Mouse (Mus musculus) lung, embryonic 14.5 days (tissue): ENCODE measurements around the gene Aldh6a1. TPM values are rescaled to one million over a fixed set of nuclear protein-coding genes. Genes with fewer than 3 reads are reported as not detected.

Experiments
- ATAC-seq: fragments of 200-750 bp; cut with Nextera tagmentation; 2 replicates; pipeline ENCODE4 v1.8.0; 2017; ENCODE audit warnings: mild to moderate bottlenecking, moderate TSS enrichment, moderate library complexity; ENCODE audit not compliant: insufficient read depth
- DNase-seq: peaks from one replicate; pipeline ENCODE4 v3.0.0-alpha.2; 2015
- H3K27ac ChIP-seq: fragments of 300-500 bp; sonication (generic); 2 replicates; pipeline ENCODE4 v1.5.1; 2014; ENCODE audit warnings: low read depth, mild to moderate bottlenecking, moderate library complexity
- H3K27me3 ChIP-seq: fragments of 300-500 bp; sonication (generic); 2 replicates; pipeline ENCODE4 v1.6.1; 2014; ENCODE audit warnings: low read length, control low read depth; ENCODE audit not compliant: insufficient read depth
- H3K36me3 ChIP-seq: fragments of 300-500 bp; sonication (generic); 2 replicates; pipeline ENCODE4 v1.6.1; 2014; ENCODE audit warnings: control low read depth; ENCODE audit not compliant: insufficient read depth
- H3K4me1 ChIP-seq: fragments of 300-500 bp; sonication (generic); 2 replicates; pipeline ENCODE4 v1.6.1; 2014; ENCODE audit warnings: antibody characterized with exemption, control low read depth; ENCODE audit not compliant: insufficient read depth
- H3K4me2 ChIP-seq: fragments of 300-500 bp; sonication (generic); 2 replicates; pipeline ENCODE4 v1.6.1; 2014; ENCODE audit warnings: mild to moderate bottlenecking
- H3K4me3 ChIP-seq: fragments of 300-500 bp; sonication (generic); 2 replicates; pipeline ENCODE4 v1.5.1; 2014; ENCODE audit warnings: low read depth, low read length
- H3K9ac ChIP-seq: fragments of 300-500 bp; sonication (generic); 2 replicates; pipeline ENCODE4 v1.6.1; 2014
- H3K9me3 ChIP-seq: fragments of 300-500 bp; sonication (generic); 2 replicates; pipeline ENCODE4 v1.6.1; 2016; ENCODE audit warnings: low read depth, low read length, control low read depth
- CTCF ChIP-seq: IDR thresholded peaks from 2 replicates; pipeline ENCODE4 v1.5.1; 2016; ENCODE audit warnings: antibody characterized with exemption, low read depth
- WGBS: fragments of 180-500 bp; shearing (Covaris S2); extraction: QIAGEN DNeasy Blood & Tissue Kit; methylation state at CpG from one replicate; pipeline ENCODE4 v1.1.7; 2014; 5-methylcytosine and 5-hydroxymethylcytosine counted together
- polyA plus RNA-seq: library from polyadenylated mRNA; unstranded; fragments of >200 nt; fragmentation: Nextera tagmentation; extraction: Ambion mirVana; gene quantifications from 2 replicates; pipeline ENCODE4 v1.2.1, GENCODE M21; 2014

Aldh6a1 gene
- 32.8 and 35.4 TPM in 2 replicates for polyA plus RNA-seq

DNA sequence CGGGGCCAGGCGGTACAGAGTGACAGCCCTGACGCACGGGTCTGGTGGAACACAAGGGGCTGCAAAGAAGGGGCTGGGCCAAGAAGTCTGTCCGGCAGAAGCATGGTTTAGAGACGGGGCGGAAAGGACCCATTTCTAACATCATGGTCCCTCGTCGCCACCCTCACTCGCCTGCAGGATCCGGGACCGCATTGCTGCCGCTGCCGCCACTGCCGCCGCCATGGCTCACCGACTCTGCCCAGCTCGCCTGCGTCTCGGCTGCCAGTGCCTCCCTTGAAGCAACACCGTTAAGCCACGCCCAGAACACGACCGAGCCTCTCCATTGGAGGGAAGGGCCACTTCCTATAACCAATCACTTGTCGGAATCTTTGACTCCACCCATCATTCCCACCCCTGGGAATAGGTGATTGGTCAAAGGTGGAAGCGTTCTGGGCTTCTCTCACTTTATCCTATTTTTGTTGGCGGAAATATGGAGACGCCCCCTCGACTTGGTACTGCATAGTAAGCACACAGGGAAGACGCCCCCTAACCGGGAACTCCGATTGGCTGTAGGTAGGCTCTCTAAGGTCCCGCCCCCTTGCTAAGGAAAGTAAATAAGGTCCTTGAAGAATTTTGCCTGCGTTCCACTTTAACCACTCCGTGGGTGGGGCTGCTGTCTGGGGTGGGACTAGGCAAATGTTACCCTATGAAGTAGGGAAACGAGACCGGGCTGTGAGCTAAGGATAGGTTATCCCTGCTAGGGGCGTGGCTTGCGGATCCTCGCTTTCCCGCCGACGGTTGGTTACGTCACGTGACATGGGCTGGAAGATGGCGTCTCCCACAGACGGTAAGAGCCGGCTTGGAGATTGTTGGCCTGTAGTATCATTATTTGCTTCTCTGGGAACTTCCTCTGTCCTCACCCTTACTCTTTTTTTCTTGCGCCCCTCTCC is at the start of gene Aldh6a1, which contains the start of gene Lin52:
Gene Aldh6a1 (minus strand): TSS at position 287 of the 929 bp plus-strand sequence.
Gene Lin52 (plus strand): TSS at position 705 of the 929 bp plus-strand sequence.
- peak; percentile 99 for ATAC-seq

GRCm38 (mm10) chr12:84496795-84497194 is 46.0 kb upstream of the Aldh6a1 start:
- no peak overlapping the region for H3K4me3 ChIP-seq
- no peaks in the 10 kb centered on the region for H3K9me3 ChIP-seq
- DNase-seq (no peak), ATAC-seq (no peak)
- no peaks in the 10 kb centered on the region for H3K36me3 ChIP-seq
- H3K27me3 ChIP-seq, result no peaks in the 10 kb centered on the region
- H3K9ac ChIP-seq, result no peak overlapping the region
- no peak for TF ChIP-seq CTCF
- H3K27ac ChIP-seq, result no peak overlapping the region
- 86% methylated on average over 1 of the region's 1 CpGs for WGBS
- H3K4me1 ChIP-seq, result no peaks in the 10 kb centered on the region
- H3K4me2 ChIP-seq, result no peak overlapping the region

More for the DNA sequence above, at the start of gene Aldh6a1, which contains the start of gene Lin52:
- H3K27ac ChIP-seq, result peak within 1 kb of the TSS; percentile 59
- no peaks in the 10 kb centered on the region for H3K9me3 ChIP-seq
- peak; percentile 99 for DNase-seq
- no peaks in the 10 kb centered on the region for H3K27me3 ChIP-seq
- H3K36me3 ChIP-seq, result no peaks in the 10 kb centered on the region
- under 1% methylated on average over 49 of the region's 49 CpGs for WGBS
- H3K4me3 ChIP-seq, result peak within 1 kb of the TSS; percentile 76
- no peaks in the 10 kb centered on the region for H3K4me1 ChIP-seq
- peak within 1 kb of the TSS; percentile 66 for H3K9ac ChIP-seq
- H3K4me2 ChIP-seq, result peak within 1 kb of the TSS; percentile 91
- TF ChIP-seq CTCF, result no peak

DNA sequence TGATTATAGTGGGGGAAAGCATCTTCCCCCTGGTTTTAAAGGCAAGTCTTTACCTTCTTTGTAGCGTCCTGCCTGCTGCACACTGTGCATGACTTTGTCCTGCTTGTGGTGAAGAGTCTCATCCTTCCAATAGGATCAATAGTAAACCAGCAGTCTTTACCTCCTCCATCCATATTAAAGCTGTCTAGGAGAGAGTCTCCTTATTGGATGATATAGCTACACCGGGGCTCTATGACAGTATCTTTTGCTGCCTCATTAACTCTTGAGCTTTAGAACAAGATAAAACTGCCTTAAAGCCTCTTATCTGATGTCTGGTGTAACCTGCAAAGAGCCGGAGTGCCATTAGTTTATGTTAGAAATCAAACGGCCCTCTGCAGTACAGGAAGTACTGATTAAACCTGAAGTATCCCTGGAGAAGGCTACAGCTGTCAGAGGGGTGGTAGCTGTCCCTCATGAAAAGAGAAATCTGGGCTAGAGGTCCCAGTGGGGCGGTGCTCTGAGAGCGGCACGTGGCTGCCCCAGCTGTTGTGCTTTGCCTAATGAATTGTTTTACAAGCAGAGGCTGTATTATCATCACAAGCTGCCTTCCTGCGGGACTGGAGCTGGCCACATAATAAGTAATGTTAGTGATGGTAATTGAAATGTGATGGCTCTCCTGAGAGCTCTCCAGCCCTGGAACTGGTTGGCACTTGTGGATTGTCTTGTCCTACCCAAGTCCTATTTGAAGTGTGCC is 36.7 kb upstream of the Aldh6a1 start:
- ATAC-seq (no peak), DNase-seq (peak; percentile 52)
- Histone ChIP-seq H3K27me3 (no peaks in the 10 kb centered on the region), H3K4me2 (no peak overlapping the region), H3K4me3 (no peak overlapping the region), H3K9me3 (no peaks in the 10 kb centered on the region), H3K4me1 (0 out of 2 replicates have a peak, but pooled peaks cover 7% of the 10 kb centered on the region), H3K27ac (no peak overlapping the region), H3K36me3 (no peaks in the 10 kb centered on the region), H3K9ac (no peak overlapping the region)
- WGBS, result 16% methylated on average over 8 of the region's 8 CpGs
- TF ChIP-seq CTCF, result no peak

DNA sequence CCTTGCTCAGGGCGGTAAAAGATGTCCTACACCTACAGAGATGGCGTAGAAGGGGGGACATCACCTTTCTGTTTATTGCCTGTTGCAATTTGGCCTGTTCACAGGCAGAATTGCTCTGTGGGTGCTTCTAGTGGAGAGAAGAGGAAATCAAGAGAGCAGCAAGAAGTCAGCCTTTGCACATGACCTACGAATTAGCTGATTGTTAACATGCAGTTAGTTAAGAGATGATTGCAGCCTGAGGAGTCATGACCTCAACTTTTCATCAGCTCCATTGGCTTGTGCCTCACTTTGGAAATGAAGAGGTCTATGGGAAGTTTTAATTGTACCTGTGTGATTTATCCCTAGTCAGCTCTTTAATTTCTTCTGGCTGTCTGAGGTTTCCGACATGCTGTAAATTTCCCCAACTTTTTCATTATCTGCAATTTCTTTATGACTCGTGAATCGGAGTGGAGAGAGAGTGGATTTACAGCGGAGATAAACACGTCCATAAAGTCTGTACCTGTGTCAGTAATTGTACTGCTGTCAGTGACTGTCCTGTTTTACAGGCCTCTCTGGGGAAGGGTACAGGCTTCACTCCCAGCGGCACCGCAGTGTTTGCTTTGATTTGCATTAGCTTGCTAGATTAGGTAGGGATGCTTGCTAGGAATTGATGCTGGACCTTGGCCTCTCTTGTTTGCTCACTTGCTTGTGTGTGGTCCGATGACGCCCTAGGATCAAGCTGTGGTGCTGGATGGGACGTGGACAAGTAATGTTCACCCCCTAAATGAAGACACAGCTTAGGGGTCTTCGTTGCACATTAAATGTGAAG is 32.2 kb upstream of the Aldh6a1 start:
- H3K27ac ChIP-seq, result no peak overlapping the region
- H3K4me1 ChIP-seq, result no peaks in the 10 kb centered on the region
- H3K4me2 ChIP-seq, result no peak overlapping the region
- DNase-seq, result no peak
- H3K4me3 ChIP-seq, result no peak overlapping the region
- no peaks in the 10 kb centered on the region for H3K27me3 ChIP-seq
- H3K9me3 ChIP-seq, result no peaks in the 10 kb centered on the region
- 0 out of 2 replicates have a peak, but pooled peaks cover 7% of the 10 kb centered on the region for H3K36me3 ChIP-seq
- TF ChIP-seq CTCF, result no peak
- no peak for ATAC-seq
- whole genome bisulfite sequencing, result 74% methylated on average over 14 of the region's 14 CpGs
- no peak overlapping the region for H3K9ac ChIP-seq

GRCm38 (mm10) chr12:84481251-84481650 is 30.4 kb upstream of the Aldh6a1 start:
- ATAC-seq (no peak), DNase-seq (no peak)
- H3K4me1 ChIP-seq, result no peaks in the 10 kb centered on the region
- no peaks in the 10 kb centered on the region for H3K27me3 ChIP-seq
- 0 out of 2 replicates have a peak, but pooled peaks cover 7% of the 10 kb centered on the region for H3K36me3 ChIP-seq
- H3K9me3 ChIP-seq, result no peaks in the 10 kb centered on the region
- no peak for TF ChIP-seq CTCF
- no peak overlapping the region for H3K27ac ChIP-seq
- no peak overlapping the region for H3K9ac ChIP-seq
- no peak overlapping the region for H3K4me2 ChIP-seq
- 44% methylated on average over 2 of the region's 2 CpGs for WGBS
- no peak overlapping the region for H3K4me3 ChIP-seq

DNA sequence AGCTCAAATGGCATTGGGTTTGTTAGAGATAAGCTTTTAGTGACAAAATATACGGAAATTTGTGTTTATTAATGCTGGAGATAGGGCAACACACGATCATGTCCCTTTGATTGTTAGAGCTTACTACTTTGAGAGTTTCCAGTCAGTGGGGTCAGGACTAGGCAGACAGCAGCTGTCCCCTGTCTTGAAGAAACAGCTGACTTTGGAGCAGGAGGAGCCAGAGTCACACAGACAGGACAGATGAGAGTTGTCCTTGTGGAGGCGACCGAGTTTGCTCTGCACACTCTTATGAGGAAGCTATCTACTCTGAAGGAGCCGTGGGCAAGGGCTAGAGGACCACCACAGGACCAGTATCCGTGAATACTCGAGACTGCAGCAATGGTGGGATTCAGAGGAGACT is 28.1 kb upstream of the Aldh6a1 start:
- WGBS, result 80% methylated on average over 7 of the region's 7 CpGs
- Histone ChIP-seq H3K4me2 (no peak overlapping the region), H3K9ac (no peak overlapping the region), H3K36me3 (0 out of 2 replicates have a peak, but pooled peaks cover 11% of the 10 kb centered on the region), H3K4me1 (no peaks in the 10 kb centered on the region), H3K4me3 (no peak overlapping the region), H3K27me3 (no peaks in the 10 kb centered on the region), H3K27ac (no peak overlapping the region), H3K9me3 (no peaks in the 10 kb centered on the region)
- TF ChIP-seq CTCF, result no peak
- ATAC-seq, result no peak
- no peak for DNase-seq
